Mouse (Mus musculus) heart, embryonic 14.5 days (tissue): ENCODE measurements around the gene Esp8. TPM values are rescaled to one million over a fixed set of nuclear protein-coding genes. Genes with fewer than 3 reads are reported as not detected.
"Not testable (repeated sequence)": the region's sequence is repeated elsewhere in the genome, so short reads cannot be mapped to it uniquely, and the experiment has no call there.

ENCODE experiments used
- ATAC-seq: fragments of 200-750 bp; cut with Nextera tagmentation; 2 replicates; pipeline ENCODE4 v1.8.0; 2017; ENCODE audit warnings: low read depth, moderate TSS enrichment; ENCODE audit not compliant: insufficient number of reproducible peaks, insufficient read depth, low FRiP score
- H3K27ac ChIP-seq, 2 experiments: fragments of 200-500 bp in 1 of 2; fragments of 300-500 bp in 1 of 2; sonication (generic) in 1 of 2; replicated peaks in 1 of 2; 2 replicates each; pipeline ENCODE4 v1.5.1; 2012 to 2014; ENCODE audit warnings: low read depth in 2 of 2, low read length in 2 of 2, control low read depth in 1 of 2, mild to moderate bottlenecking in 1 of 2, mixed read lengths in 1 of 2; ENCODE audit not compliant: control insufficient read depth in 1 of 2, insufficient read depth in 1 of 2
- H3K27me3 ChIP-seq: fragments of 300-500 bp; sonication (generic); 2 replicates; pipeline ENCODE4 v1.6.1; 2014; ENCODE audit warnings: mild to moderate bottlenecking, low read length, control low read depth; ENCODE audit not compliant: control insufficient read depth, insufficient read depth
- H3K36me3 ChIP-seq: fragments of 300-500 bp; sonication (generic); 2 replicates; pipeline ENCODE4 v1.6.1; 2014; ENCODE audit warnings: mild to moderate bottlenecking, control low read depth, low read length, mixed read lengths; ENCODE audit not compliant: control insufficient read depth, insufficient read depth
- H3K4me1 ChIP-seq, 2 experiments: fragments of 200-500 bp in 1 of 2; fragments of 300-500 bp in 1 of 2; sonication (generic) in 1 of 2; 2 replicates each; pipeline ENCODE4 v1.6.1; 2012 to 2014; ENCODE audit warnings: low read length in 2 of 2, control low read depth in 1 of 2, mixed read lengths in 1 of 2; ENCODE audit not compliant: control insufficient read depth in 2 of 2, insufficient read depth in 2 of 2
- H3K4me2 ChIP-seq: fragments of 300-500 bp; sonication (generic); 2 replicates; pipeline ENCODE4 v1.6.1; 2014; ENCODE audit warnings: mild to moderate bottlenecking, low read length
- H3K4me3 ChIP-seq, 2 experiments: fragments of 200-500 bp in 1 of 2; fragments of 300-500 bp in 1 of 2; sonication (generic) in 1 of 2; 2 replicates each; pipeline ENCODE4 v1.5.1; 2012 to 2014; ENCODE audit warnings: low read length in 2 of 2, mild to moderate bottlenecking in 2 of 2, control low read depth in 1 of 2, low read depth in 1 of 2, moderate library complexity in 1 of 2; ENCODE audit not compliant: control insufficient read depth in 1 of 2, insufficient read depth in 1 of 2
- H3K9ac ChIP-seq: fragments of 300-500 bp; sonication (generic); 2 replicates; pipeline ENCODE4 v1.6.1; 2014; ENCODE audit warnings: mild to moderate bottlenecking, low read length
- H3K9me3 ChIP-seq: fragments of 300-500 bp; sonication (generic); 2 replicates; pipeline ENCODE4 v1.6.1; 2016; ENCODE audit warnings: low read length, control low read depth; ENCODE audit not compliant: control insufficient read depth
- WGBS: fragments of 180-500 bp; shearing (Covaris S2); extraction: QIAGEN DNeasy Blood & Tissue Kit; methylation state at CpG from one replicate; pipeline ENCODE4 v1.1.7; 2014; 5-methylcytosine and 5-hydroxymethylcytosine counted together
- polyA plus RNA-seq: library from polyadenylated mRNA; unstranded; fragments of >200 nt; fragmentation: Nextera tagmentation; extraction: Ambion mirVana; gene quantifications from 2 replicates; pipeline ENCODE4 v1.2.1, GENCODE M21; 2014

Gene Esp8
- not detected in 2 replicates for polyA plus RNA-seq

GRCm38 (mm10) chr17:40519818-40520217 is at the start of gene Esp8:
Gene Esp8, plus strand, starts transcription at chr17:40520022.
- 64% methylated on average over 3 of the region's 3 CpGs for WGBS

GRCm38 (mm10) chr17:40483566-40483965 is 36.3 kb upstream of the Esp8 start:
- not testable (repeated sequence) for H3K27me3 ChIP-seq, H3K9me3 ChIP-seq, H3K27ac ChIP-seq, H3K9ac ChIP-seq, ATAC-seq, H3K36me3 ChIP-seq, H3K4me2 ChIP-seq, H3K4me1 ChIP-seq, H3K4me3 ChIP-seq
- WGBS, result 72% methylated on average over 10 of the region's 10 CpGs

More at GRCm38 (mm10) chr17:40519818-40520217, at the start of gene Esp8:
- H3K9ac ChIP-seq, result no peak within 1 kb of the TSS
- no peaks in the 10 kb centered on the region for H3K4me1 ChIP-seq
- no peak within 1 kb of the TSS for H3K4me2 ChIP-seq
- no peak within 1 kb of the TSS for H3K4me3 ChIP-seq
- H3K27me3 ChIP-seq, result no peaks in the 10 kb centered on the region
- H3K36me3 ChIP-seq, result no peaks in the 10 kb centered on the region
- H3K9me3 ChIP-seq, result no peaks in the 10 kb centered on the region
- no peak for ATAC-seq
- no peak within 1 kb of the TSS for H3K27ac ChIP-seq

- H3K9me3 ChIP-seq, H3K36me3 ChIP-seq, H3K9ac ChIP-seq, ATAC-seq, H3K4me2 ChIP-seq, H3K27ac ChIP-seq, H3K4me1 ChIP-seq, H3K27me3 ChIP-seq, H3K4me3 ChIP-seq: not testable (repeated sequence)
- WGBS, result 78% methylated on average over 4 of the region's 4 CpGs
Observed at GRCm38 (mm10) chr17:40495468-40496185, 24.2 kb upstream of the Esp8 start.

GRCm38 (mm10) chr17:40529813-40530212 is 10.0 kb downstream of the Esp8 start:
- Histone ChIP-seq H3K36me3 (no peaks in the 10 kb centered on the region), H3K27ac (no peak overlapping the region), H3K9ac (no peak overlapping the region), H3K4me3 (no peak overlapping the region), H3K4me1 (no peaks in the 10 kb centered on the region), H3K9me3 (no peaks in the 10 kb centered on the region), H3K4me2 (no peak overlapping the region), H3K27me3 (no peaks in the 10 kb centered on the region)
- ATAC-seq, result no peak
- WGBS, result 65% methylated on average over 3 of the region's 3 CpGs

GRCm38 (mm10) chr17:40531147-40531546 is 11.3 kb downstream of the Esp8 start:
- Histone ChIP-seq H3K9ac (no peak overlapping the region), H3K27ac (no peak overlapping the region), H3K36me3 (no peaks in the 10 kb centered on the region), H3K27me3 (no peaks in the 10 kb centered on the region), H3K4me3 (no peak overlapping the region), H3K4me1 (no peaks in the 10 kb centered on the region), H3K9me3 (no peaks in the 10 kb centered on the region), H3K4me2 (no peak overlapping the region)
- WGBS, result 84% methylated on average over 1 of the region's 1 CpGs
- no peak for ATAC-seq

- H3K4me3 ChIP-seq, H3K4me1 ChIP-seq, ATAC-seq, H3K9me3 ChIP-seq, H3K4me2 ChIP-seq, H3K27me3 ChIP-seq, H3K27ac ChIP-seq, H3K36me3 ChIP-seq, H3K9ac ChIP-seq: not testable (repeated sequence)
- WGBS, result 40% methylated on average over 5 of the region's 5 CpGs
Observed at GRCm38 (mm10) chr17:40547005-40547404, 27.2 kb downstream of the Esp8 start.

- Histone ChIP-seq H3K4me1 (no peaks in the 10 kb centered on the region), H3K27me3 (no peaks in the 10 kb centered on the region), H3K36me3 (no peaks in the 10 kb centered on the region), H3K4me2 (no peak overlapping the region), H3K9me3 (no peaks in the 10 kb centered on the region), H3K4me3 (no peak overlapping the region), H3K9ac (no peak overlapping the region), H3K27ac (no peak overlapping the region)
- WGBS, result 69% methylated on average over 1 of the region's 1 CpGs
- ATAC-seq, result no peak
Observed at GRCm38 (mm10) chr17:40553470-40553869, 33.6 kb downstream of the Esp8 start.

- H3K36me3 ChIP-seq, result no peaks in the 10 kb centered on the region
- no peaks in the 10 kb centered on the region for H3K9me3 ChIP-seq
- no peak within 1 kb of the TSS for H3K4me2 ChIP-seq
- WGBS, result 71% methylated on average over 5 of the region's 5 CpGs
- no peaks in the 10 kb centered on the region for H3K4me1 ChIP-seq
- no peak within 1 kb of the TSS for H3K27ac ChIP-seq
- H3K9ac ChIP-seq, result no peak within 1 kb of the TSS
- H3K27me3 ChIP-seq, result no peaks in the 10 kb centered on the region
- no peak within 1 kb of the TSS for H3K4me3 ChIP-seq
- no peak for ATAC-seq
Observed at GRCm38 (mm10) chr17:40561207-40561606, 41.4 kb downstream of the Esp8 start, which contains the start of gene Esp6. Gene Esp6, plus strand, starts transcription at chr17:40561507.
